Comparison of ENCODE assay signal across 8 mouse cellular contexts in the genomic region with DNA sequence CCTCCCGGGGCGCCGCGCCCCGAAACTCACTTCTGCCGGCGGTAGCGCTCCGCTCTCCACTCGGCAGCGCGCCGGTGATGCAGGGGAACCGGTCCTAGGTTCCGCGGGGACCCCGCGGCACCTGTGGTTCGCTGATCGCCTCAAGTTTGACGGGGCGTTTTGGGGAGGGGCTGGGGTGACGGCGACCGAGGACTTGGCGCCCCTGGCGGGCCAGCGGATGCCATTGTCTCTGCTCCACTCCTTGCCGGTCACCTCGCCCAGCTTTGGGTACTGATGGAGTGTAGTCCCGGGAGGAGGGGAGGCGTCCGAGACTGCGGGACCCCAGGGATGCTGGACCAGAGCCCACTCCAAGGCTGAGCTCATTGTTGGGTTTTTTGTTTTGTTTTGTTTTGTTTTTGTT. TPM values are rescaled to one million over a fixed set of nuclear protein-coding genes. Genes with fewer than 3 reads are reported as not detected.
DNase-seq lines count a peak whose midpoint lies in the region; ATAC-seq and TF ChIP-seq lines count a peak whose summit lies in the region.

No protein-coding gene starts in this region.

- H3K27ac ChIP-seq in heart, embryonic 13.5 days (replicated peaks), result peak overlapping the region; percentile 77
- H3K27ac ChIP-seq in kidney, postnatal 0 days, result no peak overlapping the region; the same call in 1 of the 2 replicates
- peak overlapping the region; percentile 58; the same call in 1 of the 2 replicates for H3K27ac ChIP-seq in lung, embryonic 14.5 days (ENCODE audit: low read depth)
- peak overlapping the region; percentile 87 for H3K27ac ChIP-seq in neural tube, embryonic 15.5 days (replicated peaks)

- H3K4me1 ChIP-seq in heart, embryonic 13.5 days, result no peaks in the 10 kb centered on the region
- H3K4me1 ChIP-seq in kidney, postnatal 0 days (replicated peaks; ENCODE audit: insufficient read depth, low read length), result no peaks in the 10 kb centered on the region
- no peaks in the 10 kb centered on the region for H3K4me1 ChIP-seq in lung, embryonic 14.5 days (ENCODE audit: insufficient read depth)
- H3K4me1 ChIP-seq in neural tube, embryonic 15.5 days, result no peaks in the 10 kb centered on the region

- WGBS in heart, embryonic 13.5 days, result 11% methylated on average over 22 of the region's 34 CpGs
- 24% methylated on average over 34 of the region's 34 CpGs for WGBS in kidney, postnatal 0 days
- WGBS in lung, embryonic 14.5 days, result 7% methylated on average over 34 of the region's 34 CpGs
- WGBS in neural tube, embryonic 15.5 days, result 27% methylated on average over 34 of the region's 34 CpGs

- peak; percentile 60 for DNase-seq in CD4-positive helper T cell, adult 2 months (ENCODE audit: low read depth, low spot score)
- peak; percentile 34 for DNase-seq in T-cell, adult 2 months (ENCODE audit: low spot score)
- peak; percentile 58 for DNase-seq in embryo, embryonic 9.5 days (ENCODE audit: extremely low spot score)
- peak; percentile 29 for DNase-seq in kidney, postnatal 0 days (ENCODE audit: low spot score)
- peak; percentile 42 for DNase-seq in lung, embryonic 14.5 days

- no peaks in the 10 kb centered on the region for H3K9me3 ChIP-seq in heart, embryonic 13.5 days
- no peaks in the 10 kb centered on the region for H3K9me3 ChIP-seq in kidney, postnatal 0 days (replicated peaks; ENCODE audit: low read length)
- no peaks in the 10 kb centered on the region for H3K9me3 ChIP-seq in lung, embryonic 14.5 days (ENCODE audit: low read depth, low read length)
- H3K9me3 ChIP-seq in neural tube, embryonic 15.5 days (replicated peaks), result no peaks in the 10 kb centered on the region

- peak; percentile 21; the same call in 1 of the 2 replicates for ATAC-seq in heart, embryonic 13.5 days (ENCODE audit: extremely low read depth, insufficient number of reproducible peaks, low FRiP score, low TSS enrichment)
- peak; percentile 27; the same call in 1 of the 2 replicates for ATAC-seq in kidney, postnatal 0 days (replicated peaks; ENCODE audit: low FRiP score, low read depth)
- ATAC-seq in lung, embryonic 14.5 days (ENCODE audit: insufficient read depth), result peak; percentile 25
- ATAC-seq in neural tube, embryonic 15.5 days (ENCODE audit: low FRiP score), result peak; percentile 34
- no peak for ATAC-seq in activated CD4-positive, CD25-positive, alpha-beta regulatory T cell, adult 4 months

- H3K9ac ChIP-seq in heart, embryonic 13.5 days, result peak overlapping the region; percentile 82
- H3K9ac ChIP-seq in kidney, postnatal 0 days (ENCODE audit: low read depth, low read length), result peak overlapping the region; percentile 60
- peak overlapping the region; percentile 56 for H3K9ac ChIP-seq in lung, embryonic 14.5 days
- peak overlapping the region; percentile 53 for H3K9ac ChIP-seq in neural tube, embryonic 15.5 days (replicated peaks)

- peak overlapping the region; percentile 69 for H3K4me2 ChIP-seq in heart, embryonic 13.5 days
- peak overlapping the region; percentile 56 for H3K4me2 ChIP-seq in kidney, postnatal 0 days (ENCODE audit: low read length)
- H3K4me2 ChIP-seq in lung, embryonic 14.5 days, result peak overlapping the region; percentile 61
- H3K4me2 ChIP-seq in neural tube, embryonic 15.5 days, result peak overlapping the region; percentile 52

- H3K36me3 ChIP-seq in heart, embryonic 13.5 days, result no peaks in the 10 kb centered on the region
- H3K36me3 ChIP-seq in kidney, postnatal 0 days (ENCODE audit: insufficient read depth, low read length), result no peaks in the 10 kb centered on the region
- H3K36me3 ChIP-seq in lung, embryonic 14.5 days (ENCODE audit: insufficient read depth), result no peaks in the 10 kb centered on the region
- no peaks in the 10 kb centered on the region for H3K36me3 ChIP-seq in neural tube, embryonic 15.5 days

- TF ChIP-seq CTCF in kidney, postnatal 0 days (IDR thresholded peaks at IDR 0.05; ENCODE audit: low read depth), result no peak; the same call in 1 of the 2 replicates
- TF ChIP-seq CTCF in lung, embryonic 14.5 days (IDR thresholded peaks at IDR 0.05; ENCODE audit: low read depth), result peak; percentile 14; the same call in 1 of the 2 replicates

- H3K27me3 ChIP-seq in heart, embryonic 13.5 days (replicated peaks), result 0 out of 2 replicates have a peak, but pooled peaks cover 3% of the 10 kb centered on the region
- H3K27me3 ChIP-seq in kidney, postnatal 0 days (ENCODE audit: insufficient read depth, low read length), result no peaks in the 10 kb centered on the region
- H3K27me3 ChIP-seq in lung, embryonic 14.5 days (ENCODE audit: insufficient read depth, low read length), result no peaks in the 10 kb centered on the region
- peaks cover 3% of the 10 kb centered on the region; the same call in 1 of the 2 replicates for H3K27me3 ChIP-seq in neural tube, embryonic 15.5 days (replicated peaks)

- H3K4me3 ChIP-seq in heart, embryonic 13.5 days, result peak overlapping the region; percentile 73
- H3K4me3 ChIP-seq in kidney, postnatal 0 days (replicated peaks; ENCODE audit: low read depth, low read length), result peak overlapping the region; percentile 61
- H3K4me3 ChIP-seq in lung, embryonic 14.5 days (ENCODE audit: low read depth, low read length), result peak overlapping the region; percentile 54
- H3K4me3 ChIP-seq in neural tube, embryonic 15.5 days (replicated peaks), result peak overlapping the region; percentile 60

RNA-seq across cellular contexts. Expression of gene Ap1s2, which starts 0.6 kb away (rescaled TPM):
- 17.7 and 22.0 TPM in 2 replicates for polyA plus RNA-seq in heart, embryonic 13.5 days (2015; fragmentation: Nextera tagmentation; extraction: Ambion mirVana)
- polyA plus RNA-seq in kidney, postnatal 0 days (2015; fragmentation: Nextera tagmentation; extraction: Ambion mirVana), result 15.0 and 17.2 TPM in 2 replicates
- 19.8 and 20.1 TPM in 2 replicates for polyA plus RNA-seq in lung, embryonic 14.5 days (2014; fragmentation: Nextera tagmentation; extraction: Ambion mirVana)
- polyA plus RNA-seq in neural tube, embryonic 15.5 days (2015; fragmentation: Nextera tagmentation; extraction: Ambion mirVana), result 127 and 156 TPM in 2 replicates
- polyA plus RNA-seq in activated CD4-positive, CD25-positive, alpha-beta regulatory T cell, adult 4 months (2017; shearing (Covaris generic)), result 10 to 100 TPM; 22.9 to 26.1 TPM

RNA-seq across cellular contexts. Expression of gene Zrsr2, which starts 49.1 kb away (rescaled TPM):
- 31.3 and 32.6 TPM in 2 replicates for polyA plus RNA-seq in heart, embryonic 13.5 days (2015; fragmentation: Nextera tagmentation; extraction: Ambion mirVana)
- 62.2 and 62.4 TPM in 2 replicates for polyA plus RNA-seq in kidney, postnatal 0 days (2015; fragmentation: Nextera tagmentation; extraction: Ambion mirVana)
- polyA plus RNA-seq in lung, embryonic 14.5 days (2014; fragmentation: Nextera tagmentation; extraction: Ambion mirVana), result 50.4 and 53.1 TPM in 2 replicates
- 57.7 and 62.5 TPM in 2 replicates for polyA plus RNA-seq in neural tube, embryonic 15.5 days (2015; fragmentation: Nextera tagmentation; extraction: Ambion mirVana)
- 10 to 100 TPM; 35.7 to 43.8 TPM for polyA plus RNA-seq in activated CD4-positive, CD25-positive, alpha-beta regulatory T cell, adult 4 months (2017; shearing (Covaris generic))
